Mouse (Mus musculus): ENCODE data around the gene Lrmda. TPM values are rescaled to one million over a fixed set of nuclear protein-coding genes. Genes with fewer than 3 reads are reported as not detected.

The Lrmda gene
- 0.29 and 0.53 TPM in 2 replicates for polyA plus RNA-seq (2014; fragmentation: Nextera tagmentation; extraction: Ambion mirVana)

DNA sequence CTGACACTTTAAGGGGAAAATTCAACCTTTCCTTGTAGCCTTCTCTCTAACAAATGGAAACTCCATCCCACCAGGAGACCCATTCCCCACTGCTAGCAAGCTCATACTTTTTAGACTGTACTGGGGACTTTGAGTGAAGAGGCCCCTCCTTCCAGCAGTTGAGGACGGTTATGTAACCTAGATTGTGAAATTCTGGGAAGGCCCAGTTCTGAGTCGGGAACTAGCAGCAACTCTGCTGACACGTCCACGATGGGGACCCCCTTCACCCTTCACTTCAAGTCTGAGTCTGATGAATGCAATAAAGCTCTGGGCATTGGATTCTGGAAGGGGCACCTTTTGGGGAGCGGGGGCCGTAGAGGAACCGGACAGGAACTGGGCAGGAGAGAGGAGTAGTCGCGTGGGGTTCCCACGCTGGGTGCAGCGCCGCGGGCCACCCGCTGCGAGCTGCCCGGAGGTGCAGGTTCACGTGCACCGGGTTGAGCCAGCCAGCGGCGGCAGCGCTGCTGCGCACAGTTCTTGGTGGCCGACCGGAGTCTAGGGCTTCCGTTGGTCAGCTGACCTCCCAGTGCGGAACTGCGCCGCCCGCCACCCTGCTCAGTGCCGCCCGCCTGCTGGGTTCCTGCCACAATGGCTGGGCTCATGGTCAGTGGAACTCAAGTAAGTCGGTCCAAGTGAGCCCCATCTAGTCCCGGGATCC lies at the start of gene Lrmda:
Lrmda (plus strand) TSS at position 461 of the 697 bp plus-strand sequence.
- H3K27me3 ChIP-seq (ENCODE audit: control insufficient read depth, insufficient read depth, low read length) = no peaks in the 10 kb centered on the region; the same call in 1 of the 2 replicates
- 2% methylated on average over 33 of the region's 33 CpGs for WGBS
- no peaks in the 10 kb centered on the region for H3K36me3 ChIP-seq (ENCODE audit: control insufficient read depth, insufficient read depth, low read length)
- ATAC-seq (ENCODE audit: low FRiP score, low TSS enrichment) = peak; percentile 77
- H3K4me3 ChIP-seq (ENCODE audit: low read length) = peak within 1 kb of the TSS; percentile 40
- H3K9me3 ChIP-seq (ENCODE audit: control insufficient read depth, low read length) = no peaks in the 10 kb centered on the region
- no peak within 1 kb of the TSS for H3K27ac ChIP-seq (ENCODE audit: low read depth, low read length)
- peak within 1 kb of the TSS; percentile 84 for H3K4me2 ChIP-seq (replicated peaks; ENCODE audit: low read depth, low read length)
- H3K4me1 ChIP-seq (ENCODE audit: control insufficient read depth, insufficient read depth, low read length) = peaks cover 6% of the 10 kb centered on the region; the same call in 1 of the 2 replicates
- peak within 1 kb of the TSS; percentile 58 for H3K9ac ChIP-seq (ENCODE audit: low read depth, low read length)

GRCm38 (mm10) chr14:21981462-21981861 lies 38.0 kb upstream of the Lrmda start:
- Histone ChIP-seq H3K9ac (ENCODE audit: low read depth, low read length) (peak overlapping the region; percentile 78; the same call in 1 of the 2 replicates), H3K9me3 (ENCODE audit: control insufficient read depth, low read length) (0 out of 2 replicates have a peak, but pooled peaks cover 1% of the 10 kb centered on the region), H3K27me3 (ENCODE audit: control insufficient read depth, insufficient read depth, low read length) (no peaks in the 10 kb centered on the region), H3K4me1 (ENCODE audit: control insufficient read depth, insufficient read depth, low read length) (peaks cover 8% of the 10 kb centered on the region; the same call in 1 of the 2 replicates), H3K36me3 (ENCODE audit: control insufficient read depth, insufficient read depth, low read length) (peaks cover 28% of the 10 kb centered on the region), H3K4me3 (ENCODE audit: low read length) (peak overlapping the region; percentile 99), H3K27ac (ENCODE audit: low read depth, low read length) (peak overlapping the region; percentile 47; the same call in 1 of the 2 replicates), H3K4me2 (replicated peaks; ENCODE audit: low read depth, low read length) (peak overlapping the region; percentile 39)
- peak; percentile 89 for ATAC-seq (ENCODE audit: low FRiP score, low TSS enrichment)
- 2% methylated on average over 22 of the region's 22 CpGs for WGBS

DNA sequence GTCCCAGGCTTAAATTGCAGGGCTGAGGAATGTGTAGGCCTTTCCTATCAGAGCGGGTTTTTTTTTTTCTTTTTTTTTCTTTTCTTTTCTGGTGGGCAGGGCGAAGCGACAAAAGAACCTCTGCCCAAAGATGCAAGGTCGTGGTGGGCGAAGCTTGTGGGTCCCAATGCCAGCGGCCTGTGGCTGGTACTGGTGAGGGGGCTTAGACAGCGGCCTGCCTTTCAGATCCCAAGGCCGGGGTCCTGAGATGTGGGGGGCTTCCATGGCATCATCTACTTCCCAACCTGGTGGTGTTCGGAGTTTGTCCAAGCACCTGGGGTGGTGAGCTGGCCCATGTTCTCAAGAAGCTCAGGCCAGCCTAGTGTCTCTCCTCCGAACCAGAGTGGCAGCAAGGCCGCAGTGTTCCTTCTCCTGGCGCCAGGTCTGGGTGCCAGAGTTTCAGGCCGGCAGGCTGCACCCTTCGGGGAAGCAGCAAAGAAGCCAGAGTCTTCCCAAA lies 37.4 kb upstream of the Lrmda start:
- Histone ChIP-seq H3K4me1 (ENCODE audit: control insufficient read depth, insufficient read depth, low read length) (peaks cover 8% of the 10 kb centered on the region; the same call in 1 of the 2 replicates), H3K36me3 (ENCODE audit: control insufficient read depth, insufficient read depth, low read length) (peaks cover 28% of the 10 kb centered on the region), H3K27me3 (ENCODE audit: control insufficient read depth, insufficient read depth, low read length) (no peaks in the 10 kb centered on the region), H3K9ac (ENCODE audit: low read depth, low read length) (peak overlapping the region; percentile 78), H3K27ac (ENCODE audit: low read depth, low read length) (peak overlapping the region; percentile 93), H3K4me3 (ENCODE audit: low read length) (peak overlapping the region; percentile 99), H3K4me2 (replicated peaks; ENCODE audit: low read depth, low read length) (peak overlapping the region; percentile 75), H3K9me3 (ENCODE audit: control insufficient read depth, low read length) (no peaks in the 10 kb centered on the region)
- ATAC-seq (ENCODE audit: low FRiP score, low TSS enrichment) = peak; percentile 23
- whole genome bisulfite sequencing = 13% methylated on average over 14 of the region's 14 CpGs

- peak overlapping the region; percentile 75 for H3K4me2 ChIP-seq (replicated peaks; ENCODE audit: low read depth, low read length)
- no peaks in the 10 kb centered on the region for H3K9me3 ChIP-seq (ENCODE audit: control insufficient read depth, low read length)
- no peaks in the 10 kb centered on the region for H3K27me3 ChIP-seq (ENCODE audit: control insufficient read depth, insufficient read depth, low read length)
- H3K4me3 ChIP-seq (ENCODE audit: low read length) = peak overlapping the region; percentile 99
- ATAC-seq (ENCODE audit: low FRiP score, low TSS enrichment) = peak; percentile 8
- peaks cover 28% of the 10 kb centered on the region for H3K36me3 ChIP-seq (ENCODE audit: control insufficient read depth, insufficient read depth, low read length)
- peak overlapping the region; percentile 93 for H3K27ac ChIP-seq (ENCODE audit: low read depth, low read length)
- WGBS = 5% methylated on average over 38 of the region's 38 CpGs
- H3K9ac ChIP-seq (ENCODE audit: low read depth, low read length) = peak overlapping the region; percentile 78
- H3K4me1 ChIP-seq (ENCODE audit: control insufficient read depth, insufficient read depth, low read length) = peaks cover 8% of the 10 kb centered on the region; the same call in 1 of the 2 replicates
Observed at GRCm38 (mm10) chr14:21982592-21983310, 36.8 kb upstream of the Lrmda start.

- 3% methylated on average over 22 of the region's 22 CpGs for WGBS
- peaks cover 28% of the 10 kb centered on the region for H3K36me3 ChIP-seq (ENCODE audit: control insufficient read depth, insufficient read depth, low read length)
- ATAC-seq (ENCODE audit: low FRiP score, low TSS enrichment) = no peak
Observed at GRCm38 (mm10) chr14:21983311-21983949, 36.1 kb upstream of the Lrmda start.

GRCm38 (mm10) chr14:21983950-21984730 lies 35.4 kb upstream of the Lrmda start:
- H3K4me1 ChIP-seq (ENCODE audit: control insufficient read depth, insufficient read depth, low read length) = peaks cover 8% of the 10 kb centered on the region; the same call in 1 of the 2 replicates
- WGBS = 3% methylated on average over 18 of the region's 18 CpGs
- H3K36me3 ChIP-seq (ENCODE audit: control insufficient read depth, insufficient read depth, low read length) = peaks cover 28% of the 10 kb centered on the region
- peak overlapping the region; percentile 99 for H3K4me3 ChIP-seq (ENCODE audit: low read length)
- H3K4me2 ChIP-seq (replicated peaks; ENCODE audit: low read depth, low read length) = peak overlapping the region; percentile 75
- no peaks in the 10 kb centered on the region for H3K27me3 ChIP-seq (ENCODE audit: control insufficient read depth, insufficient read depth, low read length)
- no peak for ATAC-seq (ENCODE audit: low FRiP score, low TSS enrichment)
- peak overlapping the region; percentile 98 for H3K27ac ChIP-seq (ENCODE audit: low read depth, low read length)
- peak overlapping the region; percentile 99 for H3K9ac ChIP-seq (ENCODE audit: low read depth, low read length)
- no peaks in the 10 kb centered on the region for H3K9me3 ChIP-seq (ENCODE audit: control insufficient read depth, low read length)

More at GRCm38 (mm10) chr14:21983311-21983949, 36.1 kb upstream of the Lrmda start:
- peaks cover 8% of the 10 kb centered on the region; the same call in 1 of the 2 replicates for H3K4me1 ChIP-seq (ENCODE audit: control insufficient read depth, insufficient read depth, low read length)
- H3K27me3 ChIP-seq (ENCODE audit: control insufficient read depth, insufficient read depth, low read length) = no peaks in the 10 kb centered on the region
- no peaks in the 10 kb centered on the region for H3K9me3 ChIP-seq (ENCODE audit: control insufficient read depth, low read length)
- peak overlapping the region; percentile 93 for H3K27ac ChIP-seq (ENCODE audit: low read depth, low read length)
- H3K4me2 ChIP-seq (replicated peaks; ENCODE audit: low read depth, low read length) = peak overlapping the region; percentile 75
- peak overlapping the region; percentile 78 for H3K9ac ChIP-seq (ENCODE audit: low read depth, low read length)
- H3K4me3 ChIP-seq (ENCODE audit: low read length) = peak overlapping the region; percentile 99

- H3K4me1 ChIP-seq (ENCODE audit: control insufficient read depth, insufficient read depth, low read length) = peaks cover 8% of the 10 kb centered on the region; the same call in 1 of the 2 replicates
- under 1% methylated on average over 49 of the region's 49 CpGs for WGBS
- H3K27me3 ChIP-seq (ENCODE audit: control insufficient read depth, insufficient read depth, low read length) = no peaks in the 10 kb centered on the region
- peak overlapping the region; percentile 75 for H3K4me2 ChIP-seq (replicated peaks; ENCODE audit: low read depth, low read length)
- H3K36me3 ChIP-seq (ENCODE audit: control insufficient read depth, insufficient read depth, low read length) = peaks cover 28% of the 10 kb centered on the region
- peak overlapping the region; percentile 99 for H3K4me3 ChIP-seq (ENCODE audit: low read length)
- H3K9me3 ChIP-seq (ENCODE audit: control insufficient read depth, low read length) = no peaks in the 10 kb centered on the region
- H3K27ac ChIP-seq (ENCODE audit: low read depth, low read length) = peak overlapping the region; percentile 98
- no peak for ATAC-seq (ENCODE audit: low FRiP score, low TSS enrichment)
- H3K9ac ChIP-seq (ENCODE audit: low read depth, low read length) = peak overlapping the region; percentile 99
Observed at GRCm38 (mm10) chr14:21984757-21985425, 34.6 kb upstream of the Lrmda start.

Data from kidney, embryonic 14.5 days (tissue).